Mouse (Mus musculus) limb, embryonic 14.5 days (tissue): ENCODE measurements around the gene Fgfr2. TPM values are rescaled to one million over a fixed set of nuclear protein-coding genes. Genes with fewer than 3 reads are reported as not detected.

Experiments
- ATAC-seq: fragments of 200-750 bp; cut with Nextera tagmentation; 2 replicates; pipeline ENCODE4 v1.8.0; 2017; ENCODE audit warnings: low read depth, moderate number of reproducible peaks, moderate TSS enrichment; ENCODE audit not compliant: low FRiP score
- DNase-seq: peaks from one replicate; pipeline ENCODE4 v3.0.0-alpha.2; 2015; ENCODE audit warnings: low spot score
- H3K27ac ChIP-seq: fragments of 300-500 bp; sonication (generic); replicated peaks from 2 replicates; pipeline ENCODE4 v1.5.1; 2014; ENCODE audit warnings: low read depth, mild to moderate bottlenecking, low read length, moderate library complexity, mixed read lengths
- H3K27me3 ChIP-seq: fragments of 300-500 bp; sonication (generic); 2 replicates; pipeline ENCODE4 v1.6.1; 2014; ENCODE audit warnings: low read length, mixed read lengths; ENCODE audit not compliant: control insufficient read depth, insufficient read depth
- H3K36me3 ChIP-seq: fragments of 300-500 bp; sonication (generic); 2 replicates; pipeline ENCODE4 v1.6.1; 2014; ENCODE audit warnings: mild to moderate bottlenecking, low read length, moderate library complexity, mixed read lengths; ENCODE audit not compliant: control insufficient read depth, insufficient read depth
- H3K4me1 ChIP-seq: fragments of 300-500 bp; sonication (generic); 2 replicates; pipeline ENCODE4 v1.6.1; 2014; ENCODE audit warnings: antibody characterized with exemption, low read length, mixed read lengths; ENCODE audit not compliant: control insufficient read depth, insufficient read depth
- H3K4me2 ChIP-seq: fragments of 300-500 bp; sonication (generic); replicated peaks from 2 replicates; pipeline ENCODE4 v1.6.1; 2014; ENCODE audit warnings: low read depth, mild to moderate bottlenecking, low read length, moderate library complexity; ENCODE audit not compliant: severe bottlenecking
- H3K4me3 ChIP-seq: fragments of 300-500 bp; sonication (generic); replicated peaks from 2 replicates; pipeline ENCODE4 v1.5.1; 2014; ENCODE audit warnings: low read length
- H3K9ac ChIP-seq: fragments of 300-500 bp; sonication (generic); 2 replicates; pipeline ENCODE4 v1.6.1; 2014; ENCODE audit warnings: mild to moderate bottlenecking, low read depth, low read length, moderate library complexity; ENCODE audit not compliant: severe bottlenecking
- H3K9me3 ChIP-seq: fragments of 300-500 bp; sonication (generic); 2 replicates; pipeline ENCODE4 v1.6.1; 2016; ENCODE audit warnings: low read length; ENCODE audit not compliant: control insufficient read depth
- POLR2A ChIP-seq: fragments of 200-500 bp; IDR thresholded peaks from 2 replicates; pipeline ENCODE4 v1.8.0; 2012; ENCODE audit warnings: inconsistent platforms, mild to moderate bottlenecking, moderate library complexity, borderline replicate concordance; ENCODE audit not compliant: insufficient read depth, insufficient read length; ENCODE audit errors: extremely low read depth
- WGBS: fragments of 180-500 bp; shearing (Covaris S2); extraction: QIAGEN DNeasy Blood & Tissue Kit; methylation state at CpG from one replicate; pipeline ENCODE4 v1.1.7; 2014; 5-methylcytosine and 5-hydroxymethylcytosine counted together
- polyA plus RNA-seq, 2 experiments: library from polyadenylated mRNA; depleted of rRNA in 1 of 2; stranded (reverse) in 1 of 2; unstranded in 1 of 2; fragments of >200 nt; fragmentation: Nextera tagmentation in 1 of 2; extraction: Ambion mirVana in 1 of 2; gene quantifications; 2 replicates each; pipeline versions ENCODE4 v1.2.1 to v1.2.3; 2012 to 2014

Fgfr2 gene
- polyA plus RNA-seq, 2 experiments: 131 to 133 TPM

- Histone ChIP-seq H3K4me2 (no peak overlapping the region), H3K9ac (no peak overlapping the region), H3K27me3 (no peaks in the 10 kb centered on the region), H3K4me3 (no peak overlapping the region), H3K4me1 (no peaks in the 10 kb centered on the region; the same call in 1 of the 2 replicates), H3K27ac (no peak overlapping the region), H3K9me3 (no peaks in the 10 kb centered on the region), H3K36me3 (no peaks in the 10 kb centered on the region)
- 63% methylated on average over 9 of the region's 9 CpGs for WGBS
- ATAC-seq (no peak), DNase-seq (no peak)
- no peak for TF ChIP-seq POLR2A
Measured at GRCm38 (mm10) chr7:132478295-132478809, 644.8 kb downstream of the Fgfr2 start.

GRCm38 (mm10) chr7:132477753-132478152 is 645.4 kb downstream of the Fgfr2 start:
- no peak for TF ChIP-seq POLR2A
- Histone ChIP-seq H3K36me3 (no peaks in the 10 kb centered on the region), H3K27ac (no peak overlapping the region), H3K4me3 (no peak overlapping the region), H3K4me1 (no peaks in the 10 kb centered on the region; the same call in 1 of the 2 replicates), H3K9me3 (no peaks in the 10 kb centered on the region), H3K27me3 (no peaks in the 10 kb centered on the region), H3K4me2 (no peak overlapping the region), H3K9ac (no peak overlapping the region)
- ATAC-seq (no peak), DNase-seq (no peak)
- WGBS: 58% methylated on average over 3 of the region's 3 CpGs

- no peaks in the 10 kb centered on the region; the same call in 1 of the 2 replicates for H3K4me1 ChIP-seq
- TF ChIP-seq POLR2A: no peak
- DNase-seq: no peak
- H3K9ac ChIP-seq: no peak overlapping the region
- H3K9me3 ChIP-seq: no peaks in the 10 kb centered on the region
- no peaks in the 10 kb centered on the region for H3K27me3 ChIP-seq
- H3K36me3 ChIP-seq: no peaks in the 10 kb centered on the region
- H3K4me2 ChIP-seq: no peak overlapping the region
- no peak overlapping the region for H3K27ac ChIP-seq
- no peak for ATAC-seq
- 96% methylated on average over 2 of the region's 2 CpGs for WGBS
- no peak overlapping the region for H3K4me3 ChIP-seq
Measured at GRCm38 (mm10) chr7:132476491-132476890, 646.7 kb downstream of the Fgfr2 start.

- no peaks in the 10 kb centered on the region; the same call in 1 of the 2 replicates for H3K4me1 ChIP-seq
- H3K9ac ChIP-seq: no peak overlapping the region
- no peak overlapping the region for H3K4me2 ChIP-seq
- peak; percentile 71 for DNase-seq
- no peak overlapping the region for H3K4me3 ChIP-seq
- H3K27ac ChIP-seq: no peak overlapping the region
- H3K36me3 ChIP-seq: no peaks in the 10 kb centered on the region
- no peak for ATAC-seq
- WGBS: 21% methylated on average over 5 of the region's 5 CpGs
- TF ChIP-seq POLR2A: no peak
- no peaks in the 10 kb centered on the region for H3K27me3 ChIP-seq
- H3K9me3 ChIP-seq: no peaks in the 10 kb centered on the region
Measured at GRCm38 (mm10) chr7:132475069-132475468, 648.1 kb downstream of the Fgfr2 start.

GRCm38 (mm10) chr7:132471327-132471726 is 651.8 kb downstream of the Fgfr2 start:
- H3K36me3 ChIP-seq: no peaks in the 10 kb centered on the region
- peak; percentile 43 for DNase-seq
- H3K4me2 ChIP-seq: no peak overlapping the region
- TF ChIP-seq POLR2A: no peak
- no peak for ATAC-seq
- H3K4me3 ChIP-seq: no peak overlapping the region
- no peak overlapping the region for H3K27ac ChIP-seq
- 60% methylated on average over 3 of the region's 3 CpGs for WGBS
- no peaks in the 10 kb centered on the region for H3K9me3 ChIP-seq
- H3K4me1 ChIP-seq: no peaks in the 10 kb centered on the region
- no peaks in the 10 kb centered on the region for H3K27me3 ChIP-seq
- H3K9ac ChIP-seq: no peak overlapping the region

GRCm38 (mm10) chr7:132468391-132468790 is 654.8 kb downstream of the Fgfr2 start:
- DNase-seq (no peak), ATAC-seq (no peak)
- Histone ChIP-seq H3K4me1 (no peaks in the 10 kb centered on the region), H3K4me3 (no peak overlapping the region), H3K27ac (no peak overlapping the region), H3K9ac (no peak overlapping the region), H3K36me3 (no peaks in the 10 kb centered on the region), H3K9me3 (no peaks in the 10 kb centered on the region), H3K4me2 (no peak overlapping the region), H3K27me3 (no peaks in the 10 kb centered on the region)
- TF ChIP-seq POLR2A: no peak
